Mouse (Mus musculus): ENCODE results near the gene Glis1.

The Glis1 gene

DNA sequence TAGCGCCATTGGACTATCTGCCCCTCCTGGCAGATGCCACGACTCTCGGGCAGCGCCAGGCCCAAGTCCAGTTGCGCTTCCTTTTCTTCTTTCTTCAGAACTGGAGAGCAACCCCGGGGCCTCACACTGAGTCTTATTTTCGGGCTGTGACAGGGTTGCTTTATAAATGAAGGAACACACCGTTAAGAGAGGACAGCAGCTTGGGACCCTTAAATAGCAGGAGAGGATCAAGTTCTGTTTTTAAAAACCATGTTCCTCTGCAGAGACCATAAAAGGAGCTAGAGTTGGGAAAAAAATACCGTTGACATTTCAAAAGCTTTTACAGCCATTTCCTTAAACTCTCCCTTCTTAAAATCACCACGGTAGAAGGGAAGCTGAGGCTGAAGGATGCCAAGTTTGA is 241.3 kb downstream of the Glis1 start:
- in situ Hi-C loops (cut with MboI; ENCODE audit: low sequenced_read_pairs), result no loop called here

DNA sequence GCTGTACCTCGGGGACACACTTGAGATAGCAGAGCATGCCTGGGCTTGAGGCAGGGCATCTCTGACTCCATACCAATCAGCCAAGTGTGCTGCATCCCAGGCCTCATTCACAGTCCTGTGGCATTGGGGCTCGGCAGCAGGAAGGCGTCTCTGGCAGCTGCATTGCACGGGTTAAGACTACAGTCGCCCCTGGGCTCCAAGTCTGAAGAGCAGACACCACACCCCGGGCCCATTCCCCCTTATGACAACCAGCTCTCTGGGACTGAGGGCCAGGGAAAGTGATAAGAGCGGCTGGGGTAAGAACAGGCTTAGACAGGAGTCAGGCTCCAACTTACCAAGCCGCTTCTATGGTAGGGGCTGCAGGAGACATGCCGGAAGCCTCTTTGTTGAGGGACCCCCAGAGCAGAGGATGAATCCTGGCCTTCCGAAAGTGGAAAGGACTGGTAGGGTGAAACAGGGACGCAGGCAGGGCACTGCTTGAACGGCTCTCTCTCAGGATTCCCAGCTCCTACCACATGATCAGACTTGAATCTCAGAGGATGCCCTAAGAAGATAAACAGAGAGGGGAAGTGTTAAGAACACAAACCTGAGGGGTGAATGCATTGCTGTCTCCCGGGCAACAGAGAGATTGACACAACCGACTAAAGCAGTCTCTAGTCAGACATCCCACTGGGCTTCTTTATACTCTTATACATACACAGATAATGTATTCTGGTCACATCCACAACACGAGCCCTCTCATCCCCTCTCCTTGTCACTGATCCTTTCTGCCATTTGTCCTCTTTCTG is 246.1 kb downstream of the Glis1 start:
- in situ Hi-C loops (cut with MboI; ENCODE audit: low sequenced_read_pairs), result no loop called here

DNA sequence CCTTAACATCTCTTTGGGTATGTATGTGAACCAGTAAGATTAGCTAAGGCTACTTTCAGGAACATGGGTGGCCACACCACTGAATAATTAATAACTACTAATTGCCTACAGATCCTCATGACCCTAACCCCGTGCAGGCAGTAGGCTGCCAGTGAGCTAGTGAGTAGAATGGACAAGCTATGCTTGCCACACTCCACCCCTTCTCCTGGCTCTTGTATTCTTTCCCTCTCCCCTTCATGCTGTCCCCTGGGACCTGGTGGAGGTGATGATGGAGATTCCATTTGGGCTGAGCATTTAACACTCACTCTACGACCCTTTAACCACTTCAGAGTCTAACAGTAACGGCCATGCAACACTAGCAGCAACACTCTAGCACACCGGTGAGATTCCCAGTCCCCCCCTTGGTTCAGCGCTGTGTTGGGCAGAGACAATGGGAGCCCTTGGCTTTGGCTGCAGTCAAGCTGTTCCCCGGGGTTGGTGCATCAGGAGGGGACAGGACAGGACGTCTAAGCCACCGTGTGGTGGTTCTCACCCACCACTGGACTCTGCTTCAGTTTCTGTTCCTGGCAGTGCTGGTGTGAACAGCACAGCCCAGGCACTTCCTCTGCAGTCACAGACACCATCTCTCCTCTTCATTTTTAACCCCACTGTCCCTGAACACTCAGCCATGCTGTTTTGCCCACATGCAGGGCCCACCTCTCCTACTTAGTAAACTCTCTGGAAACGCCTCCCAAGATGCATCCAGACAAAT is 246.9 kb downstream of the Glis1 start:
- in situ Hi-C loops (cut with MboI; ENCODE audit: low sequenced_read_pairs), result no loop called here

DNA sequence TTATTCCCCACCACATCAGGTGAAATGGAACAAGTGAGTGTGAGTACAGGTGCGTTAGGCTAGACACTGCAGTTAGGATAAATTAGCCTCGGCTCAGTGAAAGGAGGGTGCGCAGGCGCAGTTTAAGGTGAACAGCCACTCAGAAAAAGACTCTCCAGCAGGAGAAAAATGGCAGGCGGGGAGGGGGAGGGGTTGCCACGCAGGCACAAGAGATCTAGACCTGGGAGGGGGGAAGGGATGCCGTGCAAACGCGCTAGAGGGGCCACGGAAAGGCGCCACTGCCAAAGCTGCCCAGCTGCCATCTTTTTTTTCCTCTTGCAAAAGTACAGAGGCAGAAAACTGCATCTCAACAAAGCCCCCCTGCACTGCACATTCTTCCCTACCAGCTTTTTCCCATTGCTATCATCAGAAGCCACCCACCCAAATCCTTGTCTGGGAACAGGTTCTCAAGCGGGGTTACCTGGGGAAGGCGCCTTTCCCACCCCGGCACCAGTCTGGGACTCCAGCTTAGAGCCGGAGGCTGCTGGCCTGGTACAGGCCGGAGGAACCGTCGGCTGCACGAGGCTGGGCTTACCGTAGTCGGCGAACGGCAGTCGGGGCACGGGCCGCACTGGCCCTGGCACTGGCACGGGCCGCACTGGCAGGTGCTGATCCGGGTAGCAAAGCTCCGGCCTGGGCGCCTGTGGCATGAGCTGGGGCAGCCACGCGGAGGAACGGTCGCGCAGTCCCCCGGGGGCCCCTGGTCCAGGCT is 248.8 kb downstream of the Glis1 start:
- in situ Hi-C loops (cut with MboI; ENCODE audit: low sequenced_read_pairs), result no loop called here

DNA sequence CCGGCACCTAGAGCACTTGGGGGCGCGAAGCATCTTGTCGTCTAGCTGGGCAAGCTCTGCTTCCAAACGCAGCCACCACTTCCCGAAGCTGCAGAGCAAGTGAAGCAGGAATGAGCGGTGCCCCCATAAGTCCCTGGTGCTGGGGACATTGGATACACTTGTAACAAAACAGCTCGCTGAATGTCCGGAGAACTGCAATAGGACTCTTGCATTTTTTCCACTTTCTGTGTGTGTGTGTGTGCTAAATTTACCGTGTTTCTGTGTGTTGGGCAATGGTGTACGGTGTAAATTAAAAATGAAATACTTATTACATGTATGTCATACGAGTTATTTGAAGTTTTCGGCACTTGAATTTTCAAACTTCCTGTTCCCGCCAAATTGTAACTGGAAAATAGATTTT is 249.7 kb downstream of the Glis1 start, which contains the start of gene Dmrtb1:
Gene Dmrtb1, minus strand, starts transcription at position 101 of the 400 bp plus-strand sequence.
- in situ Hi-C loops (cut with MboI; ENCODE audit: low sequenced_read_pairs), result no loop called here

All from CH12F3 (cell line).